Mouse (Mus musculus) hindbrain, embryonic 11.5 days (tissue): ENCODE results near the gene Atpaf1. TPM values are rescaled to one million over a fixed set of nuclear protein-coding genes. Genes with fewer than 3 reads are reported as not detected.

Experiments
- ATAC-seq: fragments of 200-750 bp; cut with Nextera tagmentation; 2 replicates; pipeline ENCODE4 v1.8.0; 2017; ENCODE audit warnings: mild to moderate bottlenecking, moderate TSS enrichment, moderate library complexity; ENCODE audit not compliant: low FRiP score
- DNase-seq: peaks from one replicate; pipeline ENCODE4 v3.0.0-alpha.2; 2015; ENCODE audit warnings: low spot score
- H3K27ac ChIP-seq: fragments of 300-500 bp; sonication (generic); 2 replicates; pipeline ENCODE4 v1.5.1; 2014; ENCODE audit warnings: mild to moderate bottlenecking, low read depth, low read length
- H3K27me3 ChIP-seq: fragments of 300-500 bp; sonication (generic); 2 replicates; pipeline ENCODE4 v1.6.1; 2014; ENCODE audit warnings: mild to moderate bottlenecking, low read length, moderate library complexity, mixed read lengths; ENCODE audit not compliant: control insufficient read depth, insufficient read depth
- H3K36me3 ChIP-seq: fragments of 300-500 bp; sonication (generic); 2 replicates; pipeline ENCODE4 v1.6.1; 2014; ENCODE audit warnings: mild to moderate bottlenecking, low read length, moderate library complexity, mixed read lengths; ENCODE audit not compliant: control insufficient read depth, insufficient read depth
- H3K4me1 ChIP-seq: fragments of 300-500 bp; sonication (generic); replicated peaks from 2 replicates; pipeline ENCODE4 v1.6.1; 2014; ENCODE audit warnings: low read length, mixed read lengths; ENCODE audit not compliant: control insufficient read depth, insufficient read depth
- H3K4me2 ChIP-seq: fragments of 300-500 bp; sonication (generic); replicated peaks from 2 replicates; pipeline ENCODE4 v1.6.1; 2014; ENCODE audit warnings: mild to moderate bottlenecking, low read depth, low read length
- H3K4me3 ChIP-seq: fragments of 300-500 bp; sonication (generic); 2 replicates; pipeline ENCODE4 v1.5.1; 2014; ENCODE audit warnings: low read depth, low read length
- H3K9ac ChIP-seq: fragments of 300-500 bp; sonication (generic); 2 replicates; pipeline ENCODE4 v1.6.1; 2014; ENCODE audit warnings: low read depth, low read length
- H3K9me3 ChIP-seq: fragments of 300-500 bp; sonication (generic); 2 replicates; pipeline ENCODE4 v1.6.1; 2016; ENCODE audit warnings: low read length; ENCODE audit not compliant: control insufficient read depth
- WGBS: fragments of 180-500 bp; shearing (Covaris S2); extraction: QIAGEN DNeasy Blood & Tissue Kit; methylation state at CpG from one replicate; pipeline ENCODE4 v1.1.7; 2014; 5-methylcytosine and 5-hydroxymethylcytosine counted together
- polyA plus RNA-seq: library from polyadenylated mRNA; unstranded; fragments of >200 nt; fragmentation: Nextera tagmentation; extraction: Ambion mirVana; gene quantifications from 2 replicates; pipeline ENCODE4 v1.2.1, GENCODE M21; 2014

Gene Atpaf1
- polyA plus RNA-seq, 1 experiment from 2014 or later: 42.5 TPM

GRCm38 (mm10) chr4:115857293-115857883, 72.8 kb downstream of the Atpaf1 start:
- Histone ChIP-seq H3K27me3 (no peaks in the 10 kb centered on the region), H3K27ac (no peak overlapping the region), H3K4me2 (no peak overlapping the region), H3K9me3 (no peaks in the 10 kb centered on the region), H3K9ac (no peak overlapping the region), H3K4me1 (peaks cover 2% of the 10 kb centered on the region; the same call in 1 of the 2 replicates), H3K36me3 (0 out of 2 replicates have a peak, but pooled peaks cover 4% of the 10 kb centered on the region), H3K4me3 (no peak overlapping the region)
- WGBS: 88% methylated on average over 9 of the region's 9 CpGs
- no peak for ATAC-seq
- no peak for DNase-seq

- no peaks in the 10 kb centered on the region for H3K4me1 ChIP-seq
- no peak overlapping the region for H3K4me2 ChIP-seq
- no peaks in the 10 kb centered on the region for H3K27me3 ChIP-seq
- H3K36me3 ChIP-seq: 0 out of 2 replicates have a peak, but pooled peaks cover 4% of the 10 kb centered on the region
- H3K4me3 ChIP-seq: no peak overlapping the region
- no peak overlapping the region for H3K27ac ChIP-seq
- 72% methylated on average over 7 of the region's 7 CpGs for WGBS
- H3K9ac ChIP-seq: no peak overlapping the region
- ATAC-seq: no peak
- no peak for DNase-seq
- H3K9me3 ChIP-seq: no peaks in the 10 kb centered on the region
Observed at GRCm38 (mm10) chr4:115863352-115863751, 78.7 kb downstream of the Atpaf1 start.

GRCm38 (mm10) chr4:115863880-115864279, 79.3 kb downstream of the Atpaf1 start:
- Histone ChIP-seq H3K27me3 (no peaks in the 10 kb centered on the region), H3K4me1 (no peaks in the 10 kb centered on the region), H3K27ac (no peak overlapping the region), H3K4me3 (no peak overlapping the region), H3K4me2 (no peak overlapping the region), H3K9ac (no peak overlapping the region), H3K9me3 (no peaks in the 10 kb centered on the region), H3K36me3 (0 out of 2 replicates have a peak, but pooled peaks cover 4% of the 10 kb centered on the region)
- DNase-seq (no peak), ATAC-seq (no peak)
- 58% methylated on average over 10 of the region's 10 CpGs for WGBS

Other genes starting within 250 kb of the Atpaf1 start
- gene Cyp4a31, start 221.2 kb upstream of the Atpaf1 start, polyA plus RNA-seq: not detected in 2 replicates
- gene Cyp4a32, start 183.8 kb upstream of the Atpaf1 start, polyA plus RNA-seq: not detected in 2 replicates
- not detected in 2 replicates for gene Cyp4b1, start 137.1 kb upstream of the Atpaf1 start, polyA plus RNA-seq
- gene Efcab14, start 47.1 kb upstream of the Atpaf1 start, polyA plus RNA-seq: 39.9 and 45.0 TPM in 2 replicates
- gene Tex38, start 3.8 kb upstream of the Atpaf1 start, polyA plus RNA-seq: 0.29 TPM in 1 of 2 replicates, not detected in the other
- gene Mob3c, start 43.3 kb downstream of the Atpaf1 start, polyA plus RNA-seq: 3.3 and 4.6 TPM in 2 replicates
- gene Mknk1, start 54.4 kb downstream of the Atpaf1 start, polyA plus RNA-seq: 15.5 and 19.3 TPM in 2 replicates
- not detected in 2 replicates for gene Kncn, start 99.6 kb downstream of the Atpaf1 start, polyA plus RNA-seq
- gene 6430628N08Rik, start 105.9 kb downstream of the Atpaf1 start, polyA plus RNA-seq: not detected in 2 replicates
- gene Dmbx1, start 155.1 kb downstream of the Atpaf1 start, polyA plus RNA-seq: 2.4 and 2.5 TPM in 2 replicates
- gene Faah, start 233.1 kb downstream of the Atpaf1 start, polyA plus RNA-seq: 3.9 and 4.1 TPM in 2 replicates